Mouse (Mus musculus): Measurements from ENCODE around the gene Erc1. TPM values are rescaled to one million over a fixed set of nuclear protein-coding genes. Genes with fewer than 3 reads are reported as not detected.
"Not testable (repeated sequence)": the region's sequence is repeated elsewhere in the genome, so short reads cannot be mapped to it uniquely, and the experiment has no call there.

Erc1 gene
- polyA plus RNA-seq, 2 experiments = 1.8 to 3.6 TPM

- Histone ChIP-seq H3K4me2 (ENCODE audit: low read depth) (no peak overlapping the region), H3K27me3 (ENCODE audit: control insufficient read depth, insufficient read depth, low read length) (no peaks in the 10 kb centered on the region), H3K4me1 (replicated peaks; ENCODE audit: control insufficient read depth in 2 of 2, insufficient read depth in 2 of 2, low read length in 1 of 2) (no peaks in the 10 kb centered on the region), H3K36me3 (replicated peaks; ENCODE audit: control insufficient read depth, insufficient read depth, low read depth) (no peaks in the 10 kb centered on the region), H3K27ac (no peak overlapping the region), H3K9me3 (ENCODE audit: control insufficient read depth, low read length) (no peaks in the 10 kb centered on the region), H3K9ac (replicated peaks) (no peak overlapping the region), H3K4me3 (ENCODE audit: insufficient read depth in 1 of 2, low read depth in 2 of 2, low read length in 2 of 2) (no peak overlapping the region)
- ATAC-seq (ENCODE audit: insufficient read depth) (no peak), DNase-seq (ENCODE audit: low read depth in 3 of 3, low spot score in 3 of 3) (no peak)
- 80% methylated on average over 2 of the region's 2 CpGs for WGBS (ENCODE audit: insufficient replicate concordance)
- TF ChIP-seq EP300 (IDR thresholded peaks at IDR 0.05; ENCODE audit: low read depth) = no peak
- TF ChIP-seq CTCF (IDR thresholded peaks at IDR 0.05; ENCODE audit: low read depth) = no peak
Measured at GRCm38 (mm10) chr6:119658441-119658840, 189.5 kb downstream of the Erc1 start.

DNA sequence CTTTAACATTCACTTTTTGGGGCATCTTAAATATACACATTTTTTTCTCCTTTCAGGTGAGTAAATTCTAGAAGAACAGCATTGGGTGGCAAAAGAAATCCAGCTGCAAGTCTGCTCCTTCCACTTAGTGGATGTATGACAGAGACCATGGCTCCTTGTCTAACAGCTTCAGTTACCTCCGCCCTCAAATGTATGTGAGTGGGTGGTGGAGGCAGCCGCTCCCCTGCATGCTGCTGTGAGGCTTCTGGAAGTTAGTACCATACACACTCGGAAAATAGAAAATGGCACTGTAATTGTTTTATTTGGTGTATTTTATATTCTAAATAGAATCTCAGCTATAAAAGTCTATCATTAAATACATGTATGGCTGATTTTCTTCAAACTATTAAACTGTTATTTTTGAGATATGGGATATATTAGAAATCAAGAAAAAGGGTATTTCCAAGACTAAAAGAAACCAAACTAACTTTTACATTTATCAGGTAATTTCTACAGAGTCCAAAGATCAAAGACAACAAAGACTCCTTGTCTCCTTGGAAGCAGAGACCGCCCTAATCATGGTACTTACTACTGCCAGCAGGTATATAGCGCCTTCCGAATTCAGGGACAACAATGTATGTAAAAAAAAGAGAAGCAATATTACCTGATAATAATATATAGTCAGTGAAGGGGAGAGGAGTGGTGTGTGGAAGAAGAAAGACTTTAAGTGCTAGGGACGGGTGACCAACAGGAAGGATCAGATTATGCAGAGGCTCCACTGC is 190.4 kb downstream of the Erc1 start:
- TF ChIP-seq EP300 (IDR thresholded peaks at IDR 0.05; ENCODE audit: low read depth) (no peak), CTCF (IDR thresholded peaks at IDR 0.05; ENCODE audit: low read depth) (no peak)
- Histone ChIP-seq H3K4me3 (ENCODE audit: insufficient read depth in 1 of 2, low read depth in 2 of 2, low read length in 2 of 2) (no peak overlapping the region), H3K9me3 (ENCODE audit: control insufficient read depth, low read length) (no peaks in the 10 kb centered on the region), H3K4me2 (ENCODE audit: low read depth) (no peak overlapping the region), H3K4me1 (replicated peaks; ENCODE audit: control insufficient read depth in 2 of 2, insufficient read depth in 2 of 2, low read length in 1 of 2) (no peaks in the 10 kb centered on the region), H3K9ac (replicated peaks) (no peak overlapping the region), H3K27ac (no peak overlapping the region), H3K27me3 (ENCODE audit: control insufficient read depth, insufficient read depth, low read length) (no peaks in the 10 kb centered on the region), H3K36me3 (replicated peaks; ENCODE audit: control insufficient read depth, insufficient read depth, low read depth) (no peaks in the 10 kb centered on the region)
- 74% methylated on average over 7 of the region's 7 CpGs for WGBS (ENCODE audit: insufficient replicate concordance)
- no peak for ATAC-seq (ENCODE audit: insufficient read depth)
- no peak for DNase-seq (ENCODE audit: low read depth in 3 of 3, low spot score in 3 of 3)

DNA sequence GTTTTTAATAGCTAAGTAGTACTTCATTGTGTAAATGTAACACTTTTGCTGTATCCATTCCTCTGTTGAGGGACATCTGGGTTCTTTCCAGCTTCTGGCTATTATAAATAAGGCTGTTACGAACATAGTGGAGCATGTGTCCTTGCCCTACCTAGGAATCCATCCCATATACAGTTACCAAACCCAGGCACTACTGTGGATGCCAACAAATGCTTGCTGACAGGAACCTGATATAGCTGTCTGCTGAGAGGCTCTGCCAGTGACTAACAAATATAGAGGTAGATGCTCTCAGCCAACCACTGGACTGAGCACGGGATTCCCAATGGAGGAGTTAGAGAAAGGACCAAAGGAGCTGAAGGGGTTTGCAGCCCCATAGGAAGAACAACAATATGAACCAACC is 193.2 kb downstream of the Erc1 start:
- not testable (repeated sequence) for H3K4me3 ChIP-seq (ENCODE audit: insufficient read depth in 1 of 2, low read depth in 2 of 2, low read length in 2 of 2); H3K36me3 ChIP-seq (replicated peaks; ENCODE audit: control insufficient read depth, insufficient read depth, low read depth); H3K9ac ChIP-seq (replicated peaks); ATAC-seq (ENCODE audit: insufficient read depth); H3K27ac ChIP-seq; DNase-seq (ENCODE audit: low read depth in 3 of 3, low spot score in 3 of 3); H3K4me2 ChIP-seq (ENCODE audit: low read depth); H3K4me1 ChIP-seq (replicated peaks; ENCODE audit: control insufficient read depth in 2 of 2, insufficient read depth in 2 of 2, low read length in 1 of 2); H3K9me3 ChIP-seq (ENCODE audit: control insufficient read depth, low read length); H3K27me3 ChIP-seq (ENCODE audit: control insufficient read depth, insufficient read depth, low read length)
- WGBS (ENCODE audit: insufficient replicate concordance) = 59% methylated on average over 2 of the region's 2 CpGs

GRCm38 (mm10) chr6:119643880-119644460 is 204.0 kb downstream of the Erc1 start:
- TF ChIP-seq CTCF (IDR thresholded peaks at IDR 0.05; ENCODE audit: low read depth) = no peak
- TF ChIP-seq EP300 (IDR thresholded peaks at IDR 0.05; ENCODE audit: low read depth) = no peak
- WGBS (ENCODE audit: insufficient replicate concordance) = 67% methylated on average over 14 of the region's 14 CpGs
- H3K27me3 ChIP-seq (ENCODE audit: control insufficient read depth, insufficient read depth, low read length) = no peaks in the 10 kb centered on the region
- H3K4me3 ChIP-seq (ENCODE audit: insufficient read depth in 1 of 2, low read depth in 2 of 2, low read length in 2 of 2) = no peak overlapping the region
- DNase-seq (ENCODE audit: low read depth in 3 of 3, low spot score in 3 of 3) = no peak
- no peaks in the 10 kb centered on the region for H3K36me3 ChIP-seq (replicated peaks; ENCODE audit: control insufficient read depth, insufficient read depth, low read depth)
- H3K27ac ChIP-seq = no peak overlapping the region
- no peak for ATAC-seq (ENCODE audit: insufficient read depth)
- H3K9ac ChIP-seq (replicated peaks) = no peak overlapping the region
- H3K4me1 ChIP-seq (replicated peaks; ENCODE audit: control insufficient read depth in 2 of 2, insufficient read depth in 2 of 2, low read length in 1 of 2) = no peaks in the 10 kb centered on the region
- no peaks in the 10 kb centered on the region for H3K9me3 ChIP-seq (ENCODE audit: control insufficient read depth, low read length)
- no peak overlapping the region for H3K4me2 ChIP-seq (ENCODE audit: low read depth)

DNA sequence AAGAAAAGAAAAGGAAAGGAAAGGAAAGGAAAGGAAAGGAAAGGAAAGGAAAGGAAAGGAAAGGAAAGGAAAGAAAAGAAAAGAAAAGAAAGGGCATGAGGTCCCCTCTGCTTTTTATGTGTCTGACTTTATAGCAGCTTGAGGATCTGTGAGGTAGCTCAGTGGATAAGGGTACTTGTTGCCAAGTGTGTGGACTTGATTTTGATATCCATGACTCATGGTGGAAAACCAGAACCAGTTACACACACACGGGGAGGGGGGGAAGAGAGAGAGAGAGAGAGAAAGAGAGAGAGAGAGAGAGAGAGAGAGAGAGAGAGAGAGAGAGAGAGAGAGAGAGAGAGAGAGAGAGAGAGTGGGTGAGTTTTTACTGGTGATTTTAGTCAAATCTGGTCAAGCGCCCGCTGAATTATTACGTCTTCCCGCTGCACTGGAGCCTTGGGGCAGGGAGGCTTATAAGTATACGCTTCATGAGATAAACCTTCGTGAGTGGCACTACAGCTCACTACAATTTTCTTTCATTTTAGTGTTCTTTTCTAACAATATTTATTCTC is 204.7 kb downstream of the Erc1 start:
- H3K27me3 ChIP-seq (ENCODE audit: control insufficient read depth, insufficient read depth, low read length) = no peaks in the 10 kb centered on the region
- no peak for DNase-seq (ENCODE audit: low read depth in 3 of 3, low spot score in 3 of 3)
- no peak overlapping the region for H3K27ac ChIP-seq
- H3K36me3 ChIP-seq (replicated peaks; ENCODE audit: control insufficient read depth, insufficient read depth, low read depth) = no peaks in the 10 kb centered on the region
- no peak overlapping the region for H3K4me2 ChIP-seq (ENCODE audit: low read depth)
- no peaks in the 10 kb centered on the region for H3K4me1 ChIP-seq (replicated peaks; ENCODE audit: control insufficient read depth in 2 of 2, insufficient read depth in 2 of 2, low read length in 1 of 2)
- H3K9me3 ChIP-seq (ENCODE audit: control insufficient read depth, low read length) = no peaks in the 10 kb centered on the region
- no peak overlapping the region for H3K4me3 ChIP-seq (ENCODE audit: insufficient read depth in 1 of 2, low read depth in 2 of 2, low read length in 2 of 2)
- H3K9ac ChIP-seq (replicated peaks) = no peak overlapping the region
- TF ChIP-seq CTCF (IDR thresholded peaks at IDR 0.05; ENCODE audit: low read depth) = no peak
- no peak for TF ChIP-seq EP300 (IDR thresholded peaks at IDR 0.05; ENCODE audit: low read depth)
- ATAC-seq (ENCODE audit: insufficient read depth) = no peak
- 78% methylated on average over 7 of the region's 7 CpGs for WGBS (ENCODE audit: insufficient replicate concordance)

Measured in liver, embryonic 14.5 days (tissue).